Mouse (Mus musculus) monocyte, adult 5-6 weeks (primary cell): ENCODE data around the gene Fmnl1. TPM values are rescaled to one million over a fixed set of nuclear protein-coding genes. Genes with fewer than 3 reads are reported as not detected.

ENCODE experiments used
- ATAC-seq: fragments of 153-309, 156-312 bp; replicated peaks from 2 replicates; pipeline ENCODE4 v1.8.0; 2017; ENCODE audit warnings: mild to moderate bottlenecking; ENCODE audit not compliant: low TSS enrichment, insufficient number of reproducible peaks, severe bottlenecking, poor library complexity, low FRiP score
- total RNA-seq: library from RNA; stranded (forward); fragments of 200-1000, 200-491, 200-594 nt; gene quantifications from 3 replicates; pipeline ENCODE4 v1.2.3, GENCODE M21; 2017

The Fmnl1 gene
- total RNA-seq, 1 experiment from 2014 or later = 252 TPM

DNA sequence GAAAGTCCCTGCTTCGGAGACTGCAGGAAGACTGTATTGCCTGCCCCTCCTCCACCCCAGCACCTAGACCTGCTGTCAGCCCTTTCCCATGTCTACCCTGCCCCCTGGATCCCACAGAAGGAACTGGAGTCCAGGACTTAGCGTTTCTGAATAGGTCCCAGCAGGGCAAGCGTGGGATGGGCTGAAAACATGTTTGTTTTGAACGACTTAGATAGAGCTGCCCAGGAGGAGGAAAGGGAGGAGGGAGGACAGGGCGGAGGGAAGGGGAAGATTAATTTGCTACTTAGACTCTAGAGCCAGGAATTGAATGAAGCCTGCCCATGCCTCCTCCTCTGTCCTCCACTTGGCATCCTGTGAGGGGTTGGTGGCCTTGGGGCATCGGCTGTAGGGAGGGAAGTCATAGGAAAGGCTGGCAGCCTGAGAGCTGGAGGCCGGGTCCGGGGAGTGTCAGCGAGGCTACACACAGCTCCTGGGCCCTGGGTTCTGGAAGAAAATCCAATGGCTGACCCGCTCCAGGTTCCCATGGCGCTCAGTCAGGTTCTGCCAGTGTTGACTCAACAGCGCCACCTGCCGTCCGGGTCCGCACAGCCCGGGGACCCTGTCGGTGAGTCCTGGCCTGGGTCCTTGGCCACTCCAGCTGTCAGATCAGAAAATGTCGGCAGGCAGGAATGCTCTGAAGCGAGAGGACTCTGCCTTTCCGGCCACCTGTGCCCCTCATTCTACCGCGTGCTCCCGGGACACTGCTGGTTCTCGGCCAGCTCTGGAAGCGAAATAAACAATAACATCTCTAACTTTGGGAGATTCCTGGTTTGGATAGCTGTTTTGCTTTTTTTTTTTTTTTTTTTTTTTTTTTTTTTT, 12.1 kb upstream of the Fmnl1 start:
- peak; percentile 93 for ATAC-seq

DNA sequence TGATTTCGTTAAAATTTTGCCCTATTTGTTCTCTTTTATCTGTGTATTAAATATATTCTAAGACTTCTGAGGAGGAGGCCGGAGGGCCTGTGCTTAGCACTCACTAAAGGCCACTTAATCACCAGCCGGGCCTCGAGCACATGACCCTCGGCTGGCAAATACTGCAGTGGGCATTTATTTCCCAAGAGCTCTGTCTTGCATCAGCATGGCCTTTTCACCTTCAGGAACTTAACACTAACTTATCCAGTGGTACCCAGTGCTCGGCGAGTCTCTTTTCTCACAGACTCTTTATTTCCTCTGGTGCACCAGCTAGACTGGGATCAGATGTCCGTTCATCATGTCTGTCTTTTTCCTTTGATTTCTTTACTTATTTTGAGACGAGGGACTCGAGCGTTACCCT, 10.2 kb upstream of the Fmnl1 start:
- ATAC-seq = no peak

DNA sequence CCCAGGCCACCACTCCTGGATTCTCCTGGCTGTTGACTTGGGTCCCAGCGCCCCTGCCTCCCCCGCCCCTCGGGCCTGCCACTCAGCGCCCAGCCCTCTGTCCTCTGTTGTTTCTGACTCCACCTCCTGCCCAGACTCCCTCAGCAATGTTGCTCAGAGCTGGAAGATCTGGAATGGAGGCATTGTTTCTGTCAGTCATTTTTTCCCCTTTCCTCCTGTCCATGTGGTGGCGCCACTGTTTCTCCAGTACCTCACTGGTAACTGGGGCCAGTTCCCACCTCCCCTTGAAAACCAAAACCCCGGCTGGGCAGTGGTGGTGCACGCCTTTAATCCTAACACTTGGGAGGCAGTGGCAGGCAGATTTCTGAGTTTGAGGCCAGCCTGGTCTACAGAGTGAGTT, 9.5 kb upstream of the Fmnl1 start:
- no peak for ATAC-seq

DNA sequence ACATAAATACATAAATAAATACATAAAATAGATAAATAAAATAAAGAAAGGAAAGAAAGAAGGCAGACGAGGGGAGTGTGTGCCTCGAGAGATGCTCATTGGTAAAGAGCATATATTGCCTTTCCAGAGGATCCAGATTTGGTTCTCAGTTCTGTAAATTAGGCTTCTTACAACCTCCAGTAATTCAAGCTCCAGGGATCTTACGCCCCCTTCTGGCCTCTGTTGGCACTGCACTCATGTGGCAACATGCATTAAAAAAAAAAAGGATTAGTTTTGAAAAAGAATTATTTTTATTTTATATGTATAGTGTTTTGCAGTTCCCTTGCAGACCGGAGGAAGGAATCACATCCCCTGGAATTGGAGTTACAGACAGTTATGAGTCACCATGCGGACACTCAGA, 8.8 kb upstream of the Fmnl1 start:
- no peak for ATAC-seq

DNA sequence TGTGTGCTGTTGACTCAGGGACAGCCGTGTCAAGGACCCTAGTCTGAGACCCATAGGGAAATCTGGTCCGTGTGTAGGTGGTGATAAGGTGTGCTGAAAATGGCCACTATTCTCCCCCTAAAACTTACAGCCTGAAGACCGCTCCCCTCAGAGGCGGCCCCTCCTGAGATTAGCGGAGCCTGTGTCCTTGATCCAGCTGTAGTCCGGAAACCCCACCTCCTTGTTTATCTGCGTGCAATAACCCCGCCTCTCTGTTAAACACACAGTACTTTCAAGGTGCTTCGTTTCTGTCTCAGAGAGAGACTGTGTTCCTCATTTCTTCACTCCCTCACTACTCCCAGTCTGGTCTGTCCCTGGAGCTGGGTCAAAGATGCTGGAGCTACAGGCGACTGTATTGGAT, 6.5 kb upstream of the Fmnl1 start:
- ATAC-seq = no peak

DNA sequence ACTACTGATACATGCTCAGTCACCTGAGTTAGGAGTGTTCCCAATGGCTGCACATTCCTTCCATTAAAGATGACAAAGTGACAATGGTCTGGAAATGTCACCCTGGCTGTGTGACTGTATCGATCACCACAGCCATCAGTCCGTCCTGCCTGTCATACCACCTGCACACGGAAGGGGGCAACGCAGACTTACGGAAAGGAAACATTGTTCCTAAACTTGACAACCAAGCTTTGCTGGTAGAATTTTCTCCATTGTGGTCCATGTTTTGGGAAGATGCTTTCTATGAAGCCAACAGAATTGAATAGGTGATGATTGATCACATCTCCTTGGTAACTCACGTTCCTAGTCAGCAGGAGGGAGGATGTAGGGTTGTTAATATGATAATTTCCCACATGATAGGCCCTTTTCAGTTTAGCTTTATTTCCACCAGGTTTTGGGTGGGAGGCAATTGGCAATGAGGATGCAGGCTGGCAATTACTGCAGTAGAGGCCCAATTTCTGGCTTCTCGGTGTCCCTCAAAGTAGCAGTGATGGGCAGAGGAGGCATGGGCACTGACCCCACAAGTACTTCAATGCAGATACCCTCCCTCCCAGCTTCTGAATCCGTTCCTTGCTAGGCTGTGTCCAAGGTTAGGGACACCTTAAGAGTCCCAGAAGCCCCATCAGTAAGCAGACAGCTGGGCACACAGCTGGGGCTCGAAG, 2.1 kb upstream of the Fmnl1 start:
- ATAC-seq = peak; percentile 30

DNA sequence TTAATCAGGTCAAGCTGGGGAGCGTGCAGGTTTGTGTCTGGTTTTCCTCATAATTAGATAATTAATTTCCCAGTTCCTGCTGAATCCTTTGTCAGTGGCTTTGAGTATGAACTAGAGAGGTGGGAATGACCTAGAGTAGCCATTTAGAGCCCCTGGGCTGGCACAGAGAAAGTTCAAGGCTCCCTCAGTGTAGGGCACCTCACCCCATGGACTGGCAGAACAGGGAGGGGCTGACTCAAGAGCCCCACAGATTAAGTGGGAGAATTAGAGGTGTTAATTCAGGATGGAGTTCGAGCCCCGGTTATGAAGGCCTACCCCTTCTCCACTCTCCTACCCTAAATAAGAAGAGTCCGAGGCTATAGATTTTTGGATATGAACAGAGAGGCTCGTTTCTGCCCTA, 1.2 kb upstream of the Fmnl1 start:
- no peak for ATAC-seq

DNA sequence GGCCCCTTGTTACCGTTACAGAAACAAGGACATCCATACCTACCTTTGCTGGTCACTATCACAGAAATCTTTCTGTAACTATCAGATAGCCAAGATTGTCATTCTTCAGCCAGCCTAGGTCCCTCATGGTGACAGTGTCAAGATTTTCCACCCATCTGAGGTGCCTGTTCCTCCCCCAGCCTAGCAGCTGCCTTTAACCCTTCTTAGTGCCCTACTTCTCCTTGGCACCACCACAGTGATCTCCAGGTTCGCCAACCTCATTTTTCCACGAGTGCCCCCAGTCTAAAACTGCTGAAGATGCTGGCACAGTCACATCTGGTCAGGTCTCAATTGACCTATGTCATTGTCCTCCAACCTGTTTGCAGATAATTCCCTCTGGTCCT, 805 bp upstream of the Fmnl1 start:
- no peak for ATAC-seq

DNA sequence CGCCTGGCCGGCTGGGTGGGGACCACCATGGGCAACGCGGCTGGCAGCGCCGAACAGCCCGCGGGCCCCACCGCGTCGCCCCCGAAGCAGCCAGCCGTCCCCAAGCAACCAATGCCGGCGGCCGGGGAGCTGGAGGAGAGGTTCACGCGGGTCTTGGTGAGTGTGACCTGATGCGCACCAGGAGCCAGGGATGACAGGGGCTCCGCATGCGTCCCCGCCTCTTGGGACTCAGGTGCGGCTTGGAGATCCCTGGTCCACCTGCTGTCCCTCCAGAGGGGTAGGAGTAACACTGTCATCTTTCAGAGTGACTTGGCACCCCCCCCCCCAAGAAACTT, 346 bp downstream of the Fmnl1 start:
- no peak for ATAC-seq

DNA sequence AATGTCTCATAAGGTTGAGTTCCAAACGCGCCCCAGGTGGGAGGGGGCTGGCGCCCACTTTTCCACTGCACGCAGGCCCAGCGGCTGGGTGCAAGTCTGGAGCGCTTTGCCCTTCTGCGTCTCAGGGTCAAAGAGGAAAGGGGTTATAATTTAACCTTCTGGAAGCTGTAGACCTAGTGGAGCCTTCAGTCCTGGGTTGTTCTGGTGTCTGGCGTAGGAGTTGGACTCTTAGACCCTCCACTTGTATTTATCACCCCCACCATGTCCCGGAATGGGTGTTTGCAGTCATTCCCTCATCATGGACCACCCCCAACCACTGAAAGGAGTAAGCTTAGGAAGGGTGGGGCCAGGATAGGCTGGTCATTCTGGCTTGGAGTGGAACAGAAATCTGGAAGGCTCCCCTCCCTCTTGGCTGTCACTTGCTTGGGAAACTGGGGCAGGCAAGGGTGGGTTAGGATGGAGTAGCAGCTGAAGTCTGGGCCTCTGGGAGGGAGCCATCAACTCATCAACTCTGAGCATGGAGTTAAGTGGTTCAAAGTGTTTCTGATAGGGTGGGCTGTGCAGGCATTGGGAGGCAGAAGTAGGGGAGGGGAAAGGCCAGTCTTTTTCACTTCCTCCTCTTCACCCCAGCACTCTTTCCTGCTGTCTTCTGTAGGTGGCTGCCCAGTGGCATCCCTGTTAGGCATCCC, 940 bp downstream of the Fmnl1 start:
- ATAC-seq = peak; percentile 9

DNA sequence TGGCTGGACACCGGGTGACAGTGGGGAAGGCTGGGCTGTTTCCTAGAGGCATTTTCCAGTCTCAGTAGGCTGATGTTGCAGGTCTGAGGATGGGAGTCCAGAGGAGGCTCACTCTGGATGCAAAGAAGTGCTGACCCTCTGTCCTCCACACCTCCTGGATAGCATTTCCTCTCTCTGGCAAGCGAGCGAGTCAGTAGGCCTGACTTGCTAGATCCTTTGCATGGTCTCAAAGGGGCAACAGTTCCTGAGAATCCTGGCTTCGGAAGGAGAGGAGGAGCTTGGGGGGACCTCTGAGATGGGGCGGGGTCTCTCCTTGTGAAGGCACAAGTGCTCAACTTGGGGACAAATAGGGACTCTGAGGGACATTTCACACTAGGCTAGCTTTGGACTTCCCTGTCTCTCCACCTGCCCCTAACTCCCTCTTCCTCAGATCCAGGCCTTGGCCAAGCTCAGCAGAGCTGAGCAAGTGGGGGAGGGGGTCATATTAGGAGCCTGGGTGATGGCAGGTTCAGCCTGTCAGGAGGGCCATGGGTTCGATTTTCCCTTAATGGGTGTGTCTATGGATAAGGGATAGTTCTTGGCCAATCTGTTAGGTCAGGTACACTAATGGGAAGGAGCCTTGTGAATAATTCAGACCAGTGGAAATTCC, 1.6 kb downstream of the Fmnl1 start:
- no peak for ATAC-seq

DNA sequence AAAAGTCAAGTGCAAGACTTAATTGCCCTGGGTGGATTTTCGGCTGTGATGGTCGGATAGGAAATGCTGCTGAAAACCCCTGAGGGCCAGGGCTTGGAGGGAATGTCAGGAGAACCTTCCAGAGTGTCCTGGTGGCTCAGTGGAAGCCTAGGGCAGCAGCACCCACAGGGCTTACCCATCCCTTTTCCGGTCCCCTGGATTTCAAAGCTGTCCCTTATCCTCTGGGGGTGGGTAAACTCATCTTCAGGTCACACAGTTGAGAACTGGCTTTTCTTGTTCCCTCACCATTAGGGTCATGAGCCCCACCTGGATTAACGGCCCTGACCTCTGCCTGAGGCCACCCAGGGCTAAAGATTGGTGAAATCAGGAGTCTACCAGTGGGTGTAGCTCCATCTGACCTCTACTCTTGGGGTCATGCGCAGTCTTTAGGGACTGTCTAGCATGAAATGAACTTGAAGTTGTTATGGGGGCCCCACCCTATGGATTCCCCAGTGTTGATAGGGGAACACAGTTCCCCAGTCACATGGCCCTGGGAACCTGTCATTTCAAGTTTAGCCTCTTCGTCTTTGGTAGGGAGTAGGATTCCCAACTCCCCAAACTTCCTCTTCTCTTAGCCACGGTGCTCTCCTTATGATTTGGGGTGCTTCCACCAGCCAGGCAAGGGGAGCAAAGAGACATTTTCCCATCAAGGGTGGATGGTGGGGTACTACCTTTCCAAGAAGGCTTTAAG, 2.3 kb downstream of the Fmnl1 start:
- ATAC-seq = peak; percentile 2

DNA sequence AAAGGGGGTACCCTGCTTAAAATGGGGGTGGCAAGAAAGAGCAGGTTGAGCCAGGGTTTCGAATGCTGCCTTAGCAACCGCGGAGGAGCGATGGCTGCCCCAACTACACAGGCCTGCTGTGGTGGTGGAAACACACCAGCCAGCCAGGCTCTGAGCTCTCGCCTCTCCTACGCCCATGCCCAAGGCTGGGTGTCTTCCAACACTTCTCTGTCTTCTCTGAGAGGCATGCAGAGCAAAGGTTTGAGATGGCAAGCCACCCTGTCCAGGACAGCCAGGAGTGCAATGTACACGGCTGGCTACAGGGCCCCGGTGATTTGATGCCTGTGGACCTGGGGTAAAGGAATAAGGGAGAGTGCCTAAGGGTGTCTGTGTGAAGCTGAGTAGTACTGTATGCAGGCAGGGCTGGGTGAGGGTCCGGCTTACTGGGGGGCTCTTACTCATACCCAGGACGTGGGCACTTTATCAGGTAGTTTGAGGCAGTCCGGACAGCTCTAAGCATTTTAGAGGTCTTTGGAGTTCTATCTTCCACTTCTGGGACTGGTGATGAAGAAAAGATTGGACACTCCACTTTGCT, 3.0 kb downstream of the Fmnl1 start:
- no peak for ATAC-seq

DNA sequence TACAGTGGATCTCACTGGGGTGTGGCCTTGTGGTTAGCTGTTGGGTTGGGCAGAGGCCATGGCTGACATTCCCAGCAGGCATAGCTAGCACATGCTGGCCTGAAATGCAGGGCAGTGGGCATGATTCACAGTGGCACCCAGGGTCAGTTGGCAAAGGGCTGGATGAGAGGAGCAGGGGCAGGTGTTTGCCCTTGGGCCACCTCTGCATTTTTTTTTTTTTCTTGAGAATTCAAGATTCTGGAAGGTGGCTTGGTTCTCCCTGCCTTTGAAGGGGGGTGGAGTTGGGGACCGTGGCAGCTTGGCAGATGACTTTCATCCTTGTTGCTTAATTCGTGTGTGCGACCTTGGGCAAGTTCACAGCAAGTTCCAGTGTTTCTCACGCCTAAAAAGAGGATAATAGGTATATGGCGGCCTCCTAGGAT, 3.5 kb downstream of the Fmnl1 start:
- ATAC-seq = no peak

DNA sequence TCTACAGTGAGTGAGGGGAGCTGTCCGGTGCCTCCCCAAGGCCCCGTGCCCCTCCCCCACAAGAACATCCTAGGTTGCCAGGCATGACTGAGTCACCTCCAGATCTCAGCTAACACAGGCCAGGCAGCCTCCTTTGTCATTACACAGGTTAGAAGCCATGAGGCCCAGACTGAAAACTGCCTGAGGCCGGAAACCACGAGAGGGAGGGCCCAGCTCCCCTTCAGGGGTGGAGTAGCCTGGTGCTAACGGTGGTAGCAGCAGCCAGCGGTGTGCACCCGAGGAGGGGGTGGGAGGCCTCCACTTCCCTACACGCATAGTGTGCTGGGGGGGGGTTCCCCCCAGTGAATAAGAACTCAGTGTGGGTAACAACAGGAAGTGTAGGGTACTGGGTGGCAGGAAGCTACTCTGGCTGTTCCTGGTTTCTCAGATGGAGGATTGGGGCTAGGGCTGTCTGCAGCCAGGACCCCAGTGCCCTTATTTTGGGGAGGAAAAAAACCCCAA, 4.0 kb downstream of the Fmnl1 start:
- peak; percentile 48 for ATAC-seq

DNA sequence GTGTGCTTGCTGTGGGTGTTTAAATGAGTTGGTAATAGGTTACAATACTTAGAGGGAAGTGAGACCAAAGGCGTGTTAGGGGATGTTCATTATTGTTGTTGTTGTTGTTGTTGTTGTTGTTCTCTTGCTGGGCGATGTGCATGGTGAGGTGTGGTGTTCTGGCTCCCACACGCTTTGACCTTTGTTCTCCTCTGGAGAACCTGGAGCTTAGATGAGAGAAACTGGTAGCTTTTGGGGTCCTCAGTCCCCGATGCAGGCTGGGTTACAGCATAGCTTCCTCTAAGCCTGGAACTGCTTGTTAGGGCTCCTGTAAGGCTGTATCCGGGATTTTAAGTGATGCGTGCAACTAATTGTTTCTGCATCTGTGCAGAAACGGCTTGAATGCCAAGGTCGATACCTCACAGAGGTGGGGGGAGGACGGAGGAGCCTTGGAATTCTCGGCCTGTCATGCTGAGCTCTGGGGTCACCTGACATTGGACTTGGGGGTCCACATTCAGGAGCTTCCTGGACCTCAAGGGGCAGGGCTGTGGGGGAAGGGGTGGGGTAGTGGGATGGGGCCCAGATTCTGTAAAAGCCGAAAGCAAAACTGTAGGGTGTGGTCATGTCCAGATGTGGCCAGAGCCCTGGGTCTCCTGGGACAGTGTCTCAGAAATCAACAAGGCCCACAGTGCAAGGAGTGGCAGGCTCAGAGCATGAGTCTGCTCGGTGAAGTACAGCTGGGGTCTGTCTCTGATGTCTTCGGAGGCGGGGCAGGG, 5.0 kb downstream of the Fmnl1 start:
- no peak for ATAC-seq

DNA sequence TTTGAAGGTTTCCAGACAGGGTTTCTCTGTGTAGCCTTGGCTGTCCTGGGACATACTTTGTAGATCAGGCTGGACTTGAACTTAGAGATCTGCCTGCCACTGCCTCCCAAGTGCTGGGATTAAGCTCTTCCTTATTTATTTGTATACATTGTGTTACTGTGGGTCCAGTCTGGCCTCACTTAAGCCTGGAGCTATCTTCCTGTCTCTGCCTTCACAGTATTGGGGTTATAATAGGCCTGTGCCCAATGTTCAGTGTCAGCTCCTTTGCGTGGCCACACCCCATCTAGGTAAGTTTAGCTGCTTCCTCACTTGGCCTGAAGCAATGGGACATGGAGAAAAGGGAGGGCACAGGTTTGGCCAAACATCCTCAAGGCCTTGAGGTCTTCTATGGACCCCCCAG, 5.6 kb downstream of the Fmnl1 start:
- ATAC-seq = no peak

DNA sequence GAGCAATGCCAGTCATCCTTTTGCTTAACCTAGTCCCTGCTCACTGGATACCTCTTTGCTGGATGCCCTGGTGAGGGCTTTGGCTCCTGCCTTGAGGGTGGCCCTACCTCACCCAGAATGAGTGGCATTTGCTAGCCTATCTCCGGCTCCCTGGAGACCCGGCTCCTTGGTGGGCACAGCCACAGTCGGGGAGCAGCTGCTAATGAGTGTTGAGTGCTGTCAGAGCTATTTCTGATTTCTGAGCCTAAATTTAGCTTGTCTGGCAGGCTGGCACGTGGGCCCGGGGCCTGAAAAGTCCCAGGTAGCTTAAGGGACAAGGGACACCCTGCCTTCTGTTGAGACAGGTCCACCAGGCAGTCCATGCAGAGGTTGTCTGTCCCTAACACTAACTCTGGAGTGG, 6.3 kb downstream of the Fmnl1 start:
- ATAC-seq = no peak
